Mouse (Mus musculus) intestine, embryonic 14.5 days (tissue): ENCODE results near the gene Pfkm. TPM values are rescaled to one million over a fixed set of nuclear protein-coding genes. Genes with fewer than 3 reads are reported as not detected.

Source experiments
- ATAC-seq: fragments of 200-750 bp; cut with Nextera tagmentation; replicated peaks from 2 replicates; pipeline ENCODE4 v1.8.0; 2017; ENCODE audit warnings: low read depth, moderate number of reproducible peaks, moderate TSS enrichment, moderate library complexity; ENCODE audit not compliant: low FRiP score, low TSS enrichment
- DNase-seq: peaks from one replicate; pipeline ENCODE4 v3.0.0-alpha.2; 2018; ENCODE audit warnings: low spot score
- H3K27ac ChIP-seq: fragments of 300-500 bp; sonication (generic); 2 replicates; pipeline ENCODE4 v1.5.1; 2014; ENCODE audit warnings: low read depth, mild to moderate bottlenecking, control low read depth
- H3K27me3 ChIP-seq: fragments of 300-500 bp; sonication (generic); replicated peaks from 2 replicates; pipeline ENCODE4 v1.6.1; 2014; ENCODE audit warnings: low read length, control low read depth; ENCODE audit not compliant: control insufficient read depth, insufficient read depth
- H3K36me3 ChIP-seq: fragments of 300-500 bp; sonication (generic); 2 replicates; pipeline ENCODE4 v1.6.1; 2014; ENCODE audit warnings: low read length, control low read depth; ENCODE audit not compliant: control insufficient read depth, insufficient read depth
- H3K4me1 ChIP-seq: fragments of 300-500 bp; sonication (generic); replicated peaks from 2 replicates; pipeline ENCODE4 v1.6.1; 2014; ENCODE audit warnings: low read length, control low read depth, mixed read lengths; ENCODE audit not compliant: control insufficient read depth, insufficient read depth
- H3K4me2 ChIP-seq: fragments of 300-500 bp; sonication (generic); 2 replicates; pipeline ENCODE4 v1.6.1; 2014; ENCODE audit warnings: low read length
- H3K4me3 ChIP-seq: fragments of 300-500 bp; sonication (generic); 2 replicates; pipeline ENCODE4 v1.5.1; 2014; ENCODE audit warnings: low read depth, low read length, control low read depth, mixed read lengths
- H3K9ac ChIP-seq: fragments of 300-500 bp; sonication (generic); 2 replicates; pipeline ENCODE4 v1.6.1; 2014; ENCODE audit warnings: mild to moderate bottlenecking, low read length
- H3K9me3 ChIP-seq: fragments of 300-500 bp; sonication (generic); 2 replicates; pipeline ENCODE4 v1.6.1; 2016; ENCODE audit warnings: low read length, control low read depth; ENCODE audit not compliant: control insufficient read depth
- WGBS: fragments of 180-500 bp; shearing (Covaris S2); extraction: QIAGEN DNeasy Blood & Tissue Kit; methylation state at CpG from one replicate; pipeline ENCODE4 v1.1.7; 2014; 5-methylcytosine and 5-hydroxymethylcytosine counted together
- polyA plus RNA-seq: library from polyadenylated mRNA; unstranded; fragments of >200 nt; fragmentation: Nextera tagmentation; extraction: Ambion mirVana; gene quantifications from 2 replicates; pipeline ENCODE4 v1.2.1, GENCODE M21; 2014

The Pfkm gene
- polyA plus RNA-seq, 1 experiment from 2014 or later: 28.8 TPM

DNA sequence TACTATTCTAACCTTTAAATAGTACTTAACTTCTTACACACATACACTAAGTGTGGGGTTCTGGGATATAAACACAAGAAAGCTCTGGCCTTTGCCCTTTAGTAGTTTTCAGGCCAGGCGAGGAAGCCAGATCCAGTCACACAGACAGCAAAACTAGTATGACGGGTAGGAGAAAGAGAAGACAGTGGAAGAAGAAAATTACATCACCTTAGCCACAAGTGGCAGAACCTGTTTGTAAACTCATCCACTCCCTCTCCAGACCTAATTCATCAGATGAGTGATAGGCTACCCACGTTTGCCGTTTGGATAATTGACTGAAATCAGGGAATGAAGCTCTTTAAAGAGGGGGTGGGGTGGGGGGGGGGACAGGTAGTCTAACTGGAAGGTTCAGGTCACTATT is 548 bp upstream of the Pfkm start:
- Histone ChIP-seq H3K27me3 (no peaks in the 10 kb centered on the region), H3K9me3 (no peaks in the 10 kb centered on the region), H3K4me3 (peak overlapping the region; percentile 95), H3K9ac (peak overlapping the region; percentile 90), H3K4me1 (peaks cover 16% of the 10 kb centered on the region), H3K4me2 (peak overlapping the region; percentile 66), H3K36me3 (peaks cover 18% of the 10 kb centered on the region), H3K27ac (no peak overlapping the region)
- WGBS: 16% methylated on average over 4 of the region's 4 CpGs
- no peak for DNase-seq
- ATAC-seq: no peak

DNA sequence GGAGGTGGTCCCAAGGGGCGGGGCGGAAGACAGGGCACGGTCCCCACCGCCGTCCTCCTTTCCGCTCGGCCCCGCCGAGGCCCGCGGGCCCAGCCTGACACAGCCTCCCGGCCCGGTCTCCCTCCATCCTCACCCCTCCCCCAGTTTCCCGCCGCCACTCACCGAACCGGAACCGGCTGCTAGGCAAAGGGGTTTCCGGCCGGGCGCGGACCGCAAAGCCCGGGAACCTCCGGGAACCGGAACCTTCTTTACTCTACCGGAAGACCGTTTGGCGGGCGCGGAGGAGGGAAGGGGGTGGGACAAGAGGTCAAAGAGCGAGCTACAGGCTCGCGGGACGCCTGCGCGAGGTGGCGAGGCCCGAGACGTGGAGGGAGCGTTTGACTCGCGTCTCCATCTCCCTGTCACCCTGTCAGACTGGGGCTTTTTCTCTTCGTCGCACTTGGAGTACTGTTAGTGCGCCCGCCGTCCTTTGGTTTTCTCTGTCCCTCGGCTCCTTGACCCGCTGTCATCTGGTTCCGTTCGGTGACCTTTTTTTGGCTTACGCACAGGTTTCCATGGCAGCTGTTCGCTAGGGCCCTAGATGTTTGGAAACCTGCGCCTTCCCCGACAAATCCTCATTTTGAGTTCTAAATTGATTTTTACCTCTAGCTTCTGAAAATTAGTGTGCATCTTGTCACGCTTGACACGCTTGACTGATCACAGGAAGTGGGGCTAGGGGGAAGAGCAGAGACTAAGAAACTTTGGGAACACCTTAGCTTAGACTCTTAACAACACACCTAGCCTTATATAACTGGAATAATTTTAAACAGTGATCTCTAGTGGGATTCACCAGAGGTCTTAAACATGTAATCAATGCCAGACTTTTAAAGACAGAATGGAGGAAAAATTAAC is 977 bp downstream of the Pfkm start, which contains the start of gene Senp1:
TSS of gene Senp1 (minus strand) at position 624 of the 891 bp plus-strand sequence.
- H3K27ac ChIP-seq: peak within 1 kb of the TSS; percentile 93
- ATAC-seq (peak; percentile 93), DNase-seq (peak; percentile 95)
- H3K36me3 ChIP-seq: peaks cover 4% of the 10 kb centered on the region
- peaks cover 16% of the 10 kb centered on the region for H3K4me1 ChIP-seq
- peak within 1 kb of the TSS; percentile 66 for H3K4me2 ChIP-seq
- no peaks in the 10 kb centered on the region for H3K27me3 ChIP-seq
- under 1% methylated on average over 41 of the region's 58 CpGs for WGBS
- H3K9me3 ChIP-seq: no peaks in the 10 kb centered on the region
- H3K9ac ChIP-seq: peak within 1 kb of the TSS; percentile 90
- peak within 1 kb of the TSS; percentile 95 for H3K4me3 ChIP-seq

DNA sequence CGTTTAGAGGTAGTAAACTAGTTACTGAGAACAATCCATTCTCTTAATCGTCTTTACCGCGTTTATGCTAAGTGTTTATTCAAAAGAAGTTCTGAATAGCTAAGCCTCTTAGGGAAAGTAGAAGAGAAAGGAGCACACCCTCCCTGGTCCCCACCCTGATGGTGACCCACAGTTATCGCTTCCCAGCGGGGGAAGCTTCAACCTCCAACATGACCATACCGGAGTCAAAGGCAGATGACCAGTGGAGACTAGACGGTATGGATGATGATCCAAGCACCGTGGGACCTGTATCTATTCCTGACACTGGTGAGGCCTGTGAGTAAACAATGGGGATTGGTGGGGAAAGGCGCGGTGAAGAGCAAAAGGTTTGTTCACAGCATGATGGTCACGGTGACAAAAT is 2.5 kb downstream of the Pfkm start:
- no peak for DNase-seq
- ATAC-seq: no peak
- Histone ChIP-seq H3K27ac (no peak overlapping the region), H3K4me2 (no peak overlapping the region), H3K9me3 (no peaks in the 10 kb centered on the region), H3K27me3 (no peaks in the 10 kb centered on the region), H3K4me3 (no peak overlapping the region), H3K36me3 (no peaks in the 10 kb centered on the region), H3K9ac (no peak overlapping the region), H3K4me1 (peaks cover 16% of the 10 kb centered on the region)
- 87% methylated on average over 12 of the region's 12 CpGs for WGBS

- ATAC-seq (no peak), DNase-seq (no peak)
- no peaks in the 10 kb centered on the region for H3K27me3 ChIP-seq
- H3K4me1 ChIP-seq: peaks cover 8% of the 10 kb centered on the region; the same call in 1 of the 2 replicates
- H3K4me3 ChIP-seq: no peak overlapping the region
- H3K9me3 ChIP-seq: no peaks in the 10 kb centered on the region
- no peak overlapping the region for H3K4me2 ChIP-seq
- H3K36me3 ChIP-seq: no peaks in the 10 kb centered on the region
- H3K9ac ChIP-seq: no peak overlapping the region
- no peak overlapping the region for H3K27ac ChIP-seq
- WGBS: 50% methylated on average over 3 of the region's 3 CpGs
These were observed 4.6 kb downstream of the Pfkm start for GRCm38 (mm10) chr15:98096957-98097356.

DNA sequence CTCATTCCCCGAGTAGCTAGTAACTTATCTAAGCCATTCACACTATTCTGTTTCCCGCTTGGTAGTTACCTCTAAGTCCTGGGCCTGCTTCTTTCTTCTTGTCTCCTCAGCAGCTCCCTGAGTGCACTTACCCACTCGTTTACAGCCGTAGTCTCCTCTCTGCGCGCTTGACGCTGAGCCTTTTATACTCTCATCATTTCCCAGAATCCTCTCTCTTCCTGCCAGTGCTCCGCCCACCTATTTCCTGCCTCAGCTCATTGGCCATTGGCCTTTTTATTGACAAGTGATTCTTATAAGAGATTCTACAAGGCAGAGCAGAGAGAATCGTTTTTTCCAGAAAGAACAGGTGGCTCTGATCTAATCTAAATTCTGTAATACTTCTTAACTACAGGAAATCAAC is 6.1 kb downstream of the Pfkm start:
- H3K9me3 ChIP-seq: no peaks in the 10 kb centered on the region
- DNase-seq: no peak
- no peaks in the 10 kb centered on the region for H3K27me3 ChIP-seq
- no peak overlapping the region for H3K9ac ChIP-seq
- ATAC-seq: no peak
- WGBS: 85% methylated on average over 9 of the region's 9 CpGs
- no peak overlapping the region for H3K4me2 ChIP-seq
- H3K4me1 ChIP-seq: 0 out of 2 replicates have a peak, but pooled peaks cover 3% of the 10 kb centered on the region
- H3K36me3 ChIP-seq: no peaks in the 10 kb centered on the region
- no peak overlapping the region for H3K27ac ChIP-seq
- H3K4me3 ChIP-seq: no peak overlapping the region

DNA sequence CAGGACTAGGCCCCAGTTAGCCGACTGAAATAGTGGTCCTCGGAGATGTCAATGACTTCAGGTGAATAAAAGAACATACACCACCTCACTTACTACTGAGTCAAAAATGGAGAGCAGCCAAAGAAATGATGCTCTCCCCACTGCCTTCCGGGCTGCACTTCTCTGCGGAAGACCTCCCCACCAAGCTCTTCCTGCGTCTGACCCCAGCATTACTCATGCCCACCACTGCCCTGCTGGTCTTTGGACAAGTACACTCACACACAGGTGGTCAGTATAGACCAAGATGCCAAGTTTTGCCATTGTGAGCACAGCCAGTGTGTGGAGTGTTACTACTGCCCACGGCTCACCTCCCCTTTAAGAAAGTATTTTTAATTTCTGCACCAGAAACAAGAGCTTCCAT is 10.0 kb downstream of the Pfkm start:
- H3K36me3 ChIP-seq: no peaks in the 10 kb centered on the region
- DNase-seq (no peak), ATAC-seq (no peak)
- H3K4me1 ChIP-seq: 0 out of 2 replicates have a peak, but pooled peaks cover 2% of the 10 kb centered on the region
- 89% methylated on average over 6 of the region's 6 CpGs for WGBS
- no peaks in the 10 kb centered on the region for H3K9me3 ChIP-seq
- no peak overlapping the region for H3K9ac ChIP-seq
- H3K27ac ChIP-seq: no peak overlapping the region
- H3K4me2 ChIP-seq: no peak overlapping the region
- H3K4me3 ChIP-seq: no peak overlapping the region
- H3K27me3 ChIP-seq: no peaks in the 10 kb centered on the region

- no peak for ATAC-seq
These were observed 14.1 kb downstream of the Pfkm start for GRCm38 (mm10) chr15:98106506-98106905.

GRCm38 (mm10) chr15:98107230-98107629 is 14.8 kb downstream of the Pfkm start:
- Histone ChIP-seq H3K27me3 (no peaks in the 10 kb centered on the region), H3K36me3 (peaks cover under 1% of the 10 kb centered on the region; the same call in 1 of the 2 replicates), H3K9me3 (no peaks in the 10 kb centered on the region), H3K9ac (no peak overlapping the region), H3K27ac (no peak overlapping the region), H3K4me1 (0 out of 2 replicates have a peak, but pooled peaks cover 8% of the 10 kb centered on the region), H3K4me3 (no peak overlapping the region), H3K4me2 (peak overlapping the region; percentile 66; the same call in 1 of the 2 replicates)
- ATAC-seq: no peak
- WGBS: 74% methylated on average over 6 of the region's 6 CpGs
- no peak for DNase-seq

More at GRCm38 (mm10) chr15:98106506-98106905, 14.1 kb downstream of the Pfkm start:
- no peak overlapping the region for H3K27ac ChIP-seq
- no peaks in the 10 kb centered on the region for H3K36me3 ChIP-seq
- DNase-seq: no peak
- 0 out of 2 replicates have a peak, but pooled peaks cover 8% of the 10 kb centered on the region for H3K4me1 ChIP-seq
- H3K4me3 ChIP-seq: no peak overlapping the region
- H3K9me3 ChIP-seq: no peaks in the 10 kb centered on the region
- no peak overlapping the region for H3K4me2 ChIP-seq
- no peaks in the 10 kb centered on the region for H3K27me3 ChIP-seq
- H3K9ac ChIP-seq: no peak overlapping the region
- WGBS: 67% methylated on average over 6 of the region's 6 CpGs
